11 mouse cellular contexts compared by ENCODE assay signal in the genomic region with DNA sequence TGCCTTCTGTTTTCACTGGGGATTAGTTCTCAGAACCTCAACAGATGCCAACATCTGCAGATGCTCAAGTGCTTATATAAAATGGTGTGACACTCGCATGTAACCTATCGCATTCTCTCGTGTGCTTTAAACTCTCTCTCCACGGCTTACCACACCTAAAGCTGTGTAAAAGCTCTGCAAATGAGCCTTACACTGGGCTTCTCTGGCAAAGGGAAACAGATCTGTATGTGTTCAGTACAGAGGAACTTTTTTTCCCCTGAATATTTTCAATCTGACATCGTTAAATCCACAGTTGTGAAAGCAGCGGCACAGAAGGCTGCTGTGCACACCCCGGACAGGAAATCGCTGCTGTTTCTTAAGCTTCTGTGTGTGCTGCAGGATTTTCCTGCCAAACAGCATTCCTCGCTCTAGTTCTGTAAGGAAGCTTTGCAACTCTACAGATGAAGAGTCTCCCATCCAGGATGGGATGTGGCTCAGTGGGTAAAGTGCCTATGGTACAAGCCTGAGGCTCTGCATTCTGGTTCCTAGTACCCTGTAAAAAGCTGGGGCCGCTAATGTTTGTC.
DNase-seq lines count a peak whose midpoint lies in the region; ATAC-seq and TF ChIP-seq lines count a peak whose summit lies in the region.
"Had no signal": no experiment of that assay in that cellular context is flagged by ENCODE, and none has a peak within 500 bp of the region (broad histone marks: within the 10 kb centered on the region; RNA-seq: fewer than 3 reads in every experiment).

No protein-coding gene starts in this region.

- intact Hi-C loops in heart, postnatal 25 days (cut with DNase I) = no loop called here

- TF ChIP-seq CTCF in brain, embryonic 14.5 days (IDR thresholded peaks at IDR 0.05; ENCODE audit: borderline replicate concordance, extremely low read depth, insufficient read depth, insufficient read length) = no peak

- H3K27me3 ChIP-seq in heart, embryonic 11.5 days (ENCODE audit: control insufficient read depth, insufficient read depth, low read length) = no peaks in the 10 kb centered on the region
- no peaks in the 10 kb centered on the region for H3K27me3 ChIP-seq in heart, embryonic 15.5 days
- H3K27me3 ChIP-seq in lung, embryonic 16.5 days (ENCODE audit: control insufficient read depth, insufficient read depth, low read depth, low read length) = no peaks in the 10 kb centered on the region
- H3K27me3 ChIP-seq: CH12.LX; liver, embryonic 15.5 days had no signal

- WGBS in heart, embryonic 11.5 days (ENCODE audit: insufficient replicate concordance) = 51% methylated on average over 10 of the region's 10 CpGs
- 45% methylated on average over 10 of the region's 10 CpGs for WGBS in heart, embryonic 15.5 days
- 13% methylated on average over 10 of the region's 10 CpGs for WGBS in lung, embryonic 16.5 days

- no peak overlapping the region for H3K27ac ChIP-seq in heart, embryonic 11.5 days (ENCODE audit: low read depth, low read length)
- H3K27ac ChIP-seq in heart, embryonic 15.5 days = 0 out of 2 replicates have a peak overlapping the region, but pooled peaks have one; percentile 27
- peak overlapping the region; percentile 73 for H3K27ac ChIP-seq in lung, embryonic 16.5 days (ENCODE audit: low read length)
- H3K27ac ChIP-seq: liver, embryonic 15.5 days had no signal

- H3K9me3 ChIP-seq in heart, embryonic 11.5 days (replicated peaks; ENCODE audit: control insufficient read depth, low read length) = no peaks in the 10 kb centered on the region
- no peaks in the 10 kb centered on the region for H3K9me3 ChIP-seq in heart, embryonic 15.5 days (replicated peaks)
- no peaks in the 10 kb centered on the region for H3K9me3 ChIP-seq in lung, embryonic 16.5 days (ENCODE audit: control insufficient read depth, low read length)
- H3K9me3 ChIP-seq: liver, embryonic 15.5 days had no signal

- H3K4me1 ChIP-seq in heart, embryonic 11.5 days (ENCODE audit: control insufficient read depth, insufficient read depth, low read length) = 0 out of 2 replicates have a peak, but pooled peaks cover 10% of the 10 kb centered on the region
- 0 out of 2 replicates have a peak, but pooled peaks cover 8% of the 10 kb centered on the region for H3K4me1 ChIP-seq in heart, embryonic 15.5 days (replicated peaks)
- peaks cover 25% of the 10 kb centered on the region for H3K4me1 ChIP-seq in lung, embryonic 16.5 days (replicated peaks; ENCODE audit: control insufficient read depth, insufficient read depth, low read length)
- H3K4me1 ChIP-seq: liver, embryonic 15.5 days had no signal

- ATAC-seq in heart, embryonic 11.5 days (replicated peaks; ENCODE audit: insufficient number of reproducible peaks, low FRiP score, low TSS enrichment) = no peak
- ATAC-seq in heart, embryonic 15.5 days (replicated peaks; ENCODE audit: insufficient number of reproducible peaks, insufficient read depth, low FRiP score, low read depth) = no peak
- ATAC-seq in lung, embryonic 16.5 days (ENCODE audit: low read depth) = peak; percentile 87
- no peak for ATAC-seq in megakaryocyte, adult 5-6 weeks (ENCODE audit: poor library complexity, severe bottlenecking)

- H3K9ac ChIP-seq in heart, embryonic 11.5 days (ENCODE audit: low read depth, low read length) = no peak overlapping the region
- no peak overlapping the region for H3K9ac ChIP-seq in heart, embryonic 15.5 days
- H3K9ac ChIP-seq in lung, embryonic 16.5 days (ENCODE audit: low read length) = 0 out of 2 replicates have a peak overlapping the region, but pooled peaks have one; percentile 16
- H3K9ac ChIP-seq: liver, embryonic 15.5 days had no signal

- no peak overlapping the region for H3K4me3 ChIP-seq in heart, embryonic 11.5 days (ENCODE audit: low read depth, low read length)
- H3K4me3 ChIP-seq in heart, embryonic 15.5 days = no peak overlapping the region
- peak overlapping the region; percentile 16; the same call in 1 of the 2 replicates for H3K4me3 ChIP-seq in lung, embryonic 16.5 days (ENCODE audit: low read length)
- H3K4me3 ChIP-seq: liver, embryonic 15.5 days had no signal

- H3K4me2 ChIP-seq in heart, embryonic 11.5 days = peak overlapping the region; percentile 22
- H3K4me2 ChIP-seq in heart, embryonic 15.5 days = peak overlapping the region; percentile 16; the same call in 1 of the 2 replicates
- H3K4me2 ChIP-seq in lung, embryonic 16.5 days (ENCODE audit: low read depth, low read length) = peak overlapping the region; percentile 42
- H3K4me2 ChIP-seq: liver, embryonic 15.5 days had no signal

- no peak for DNase-seq in heart, postnatal 25 days (ENCODE audit: low spot score)
- peak; percentile 57 for DNase-seq in brain, embryonic 14.5 days (ENCODE audit: low read depth)
- no peak for DNase-seq in cerebellum, adult 9-11 months
- no peak for DNase-seq in right cerebral cortex, adult 2 months (ENCODE audit: low spot score in 2 of 2)
- DNase-seq: retina, postnatal 1 day had no signal

- no peak for TF ChIP-seq POLR2A in brain, embryonic 14.5 days (IDR thresholded peaks at IDR 0.05; ENCODE audit: borderline replicate concordance, extremely low read depth, insufficient read depth, insufficient read length, poor library complexity, severe bottlenecking)

- H3K36me3 ChIP-seq in heart, embryonic 11.5 days (ENCODE audit: control insufficient read depth, insufficient read depth, low read length) = no peaks in the 10 kb centered on the region
- H3K36me3 ChIP-seq in heart, embryonic 15.5 days = no peaks in the 10 kb centered on the region
- H3K36me3 ChIP-seq in lung, embryonic 16.5 days (ENCODE audit: control insufficient read depth, insufficient read depth, low read length) = no peaks in the 10 kb centered on the region
- H3K36me3 ChIP-seq: liver, embryonic 15.5 days had no signal
